14 mouse cellular contexts compared by ENCODE assay signal in the genomic region with DNA sequence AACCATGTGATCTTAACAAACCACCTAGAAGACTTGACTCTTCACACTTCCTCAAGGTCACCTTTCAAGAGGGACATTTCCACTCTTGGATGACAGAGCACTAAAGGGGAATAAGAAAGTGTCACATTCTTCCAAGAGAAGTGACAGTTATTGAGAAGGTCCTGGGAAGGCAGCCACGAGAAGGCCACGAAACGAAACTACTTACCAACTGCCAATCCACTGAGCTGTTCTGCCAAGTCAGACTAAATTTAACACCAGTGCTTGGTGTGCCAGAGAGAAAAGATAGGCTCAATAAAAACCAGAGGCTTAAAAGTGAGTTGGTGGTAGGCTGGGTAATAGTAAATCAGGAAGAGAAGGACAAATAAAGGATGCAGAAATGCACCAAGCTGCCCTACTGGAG.
DNase-seq lines count a peak whose midpoint lies in the region; ATAC-seq lines count a peak whose summit lies in the region.
"Had no signal": no experiment of that assay in that cellular context is flagged by ENCODE, and none has a peak within 500 bp of the region (broad histone marks: within the 10 kb centered on the region; RNA-seq: fewer than 3 reads in every experiment).

No protein-coding gene starts in this region.

- H3K4me1 ChIP-seq in heart, embryonic 11.5 days (ENCODE audit: control insufficient read depth, insufficient read depth, low read length) = no peaks in the 10 kb centered on the region
- H3K4me1 ChIP-seq: stomach, embryonic 15.5 days had no signal

- no peaks in the 10 kb centered on the region for H3K9me3 ChIP-seq in heart, embryonic 11.5 days (replicated peaks; ENCODE audit: control insufficient read depth, low read length)
- H3K9me3 ChIP-seq: embryonic facial prominence, embryonic 13.5 days; G1E; limb, embryonic 10.5 days; stomach, embryonic 15.5 days had no signal

- H3K9ac ChIP-seq in heart, embryonic 11.5 days (ENCODE audit: low read depth, low read length) = no peak overlapping the region
- H3K9ac ChIP-seq: embryonic facial prominence, embryonic 13.5 days; stomach, embryonic 15.5 days had no signal

- no peaks in the 10 kb centered on the region for H3K27me3 ChIP-seq in heart, embryonic 11.5 days (ENCODE audit: control insufficient read depth, insufficient read depth, low read length)
- H3K27me3 ChIP-seq: embryonic facial prominence, embryonic 13.5 days; stomach, embryonic 15.5 days had no signal

- no peak overlapping the region for H3K27ac ChIP-seq in heart, embryonic 11.5 days (ENCODE audit: low read depth, low read length)
- H3K27ac ChIP-seq: embryonic facial prominence, embryonic 13.5 days; limb, embryonic 10.5 days; stomach, embryonic 15.5 days had no signal

- no peak overlapping the region for H3K4me3 ChIP-seq in heart, embryonic 11.5 days (ENCODE audit: low read depth, low read length)
- H3K4me3 ChIP-seq: embryonic facial prominence, embryonic 13.5 days; limb, embryonic 10.5 days; stomach, embryonic 15.5 days had no signal

- WGBS in heart, embryonic 11.5 days (ENCODE audit: insufficient replicate concordance) = 55% methylated on average over 3 of the region's 3 CpGs

- peak; percentile 3 for DNase-seq in cerebellum, adult 9-11 months
- no peak for DNase-seq in cerebellum, adult 11-12 months
- peak; percentile 4 to 46 for DNase-seq in layer of hippocampus, postnatal 14 days (ENCODE audit: low spot score in 2 of 2)
- DNase-seq in layer of hippocampus, postnatal 25 days (ENCODE audit: extremely low spot score in 1 of 2, low spot score in 1 of 2) = no peak
- DNase-seq in skeletal muscle tissue, adult 2 months (ENCODE audit: low read depth, low spot score) = peak; percentile 66

- no peak for ATAC-seq in heart, embryonic 11.5 days (replicated peaks; ENCODE audit: insufficient number of reproducible peaks, low FRiP score, low TSS enrichment)
- ATAC-seq in granulocyte monocyte progenitor cell, adult 5-6 weeks (replicated peaks; ENCODE audit: poor library complexity, severe bottlenecking) = no peak
- ATAC-seq in megakaryocyte, adult 5-6 weeks (ENCODE audit: poor library complexity, severe bottlenecking) = no peak
- ATAC-seq: activated CD4-positive, CD25-positive, alpha-beta regulatory T cell, adult 4 months; intestine, postnatal 0 days had no signal

- no peaks in the 10 kb centered on the region for H3K36me3 ChIP-seq in heart, embryonic 11.5 days (ENCODE audit: control insufficient read depth, insufficient read depth, low read length)
- H3K36me3 ChIP-seq: embryonic facial prominence, embryonic 13.5 days; G1E; limb, embryonic 10.5 days; stomach, embryonic 15.5 days had no signal

- peak overlapping the region; percentile 20; the same call in 1 of the 2 replicates for H3K4me2 ChIP-seq in heart, embryonic 11.5 days
- H3K4me2 ChIP-seq: embryonic facial prominence, embryonic 13.5 days; stomach, embryonic 15.5 days had no signal

Comparison
In these comparisons a context has a peak if more than half of its experiments do, and no peak if none do; other contexts are left out.
1. DNase-seq: peak in cerebellum, adult 9-11 months (single experiment), layer of hippocampus, postnatal 14 days (2 of 2) and skeletal muscle tissue, adult 2 months (single experiment); none in cerebellum, adult 11-12 months (single experiment) and layer of hippocampus, postnatal 25 days (0 of 2).